Comparison of ENCODE assay signal across 7 mouse cellular contexts in genomic region chr7:80023621-80024435, GRCm38 (mm10). TPM values are rescaled to one million over a fixed set of nuclear protein-coding genes. Genes with fewer than 3 reads are reported as not detected.
DNase-seq lines count a peak whose midpoint lies in the region; ATAC-seq lines count a peak whose summit lies in the region.

No protein-coding gene starts in this region.

- H3K4me3 ChIP-seq in neural tube, embryonic 11.5 days (ENCODE audit: low read depth, low read length) = no peak overlapping the region
- H3K4me3 ChIP-seq in liver, embryonic 13.5 days (replicated peaks) = peak overlapping the region; percentile 75; the same call in 1 of the 2 replicates
- peak overlapping the region; percentile 87 for H3K4me3 ChIP-seq in neural tube, embryonic 13.5 days

- DNase-seq in neural tube, embryonic 11.5 days (ENCODE audit: low spot score) = peak; percentile 46
- DNase-seq in neural tube, embryonic 10.5 days (ENCODE audit: extremely low spot score, low spot score) = no peak
- peak; percentile 46 for DNase-seq in heart, postnatal 4 days
- DNase-seq in liver, embryonic 13.5 days = no peak
- no peak for DNase-seq in adrenal gland, postnatal 10 days

- WGBS in neural tube, embryonic 11.5 days = 72% methylated on average over 5 of the region's 5 CpGs
- WGBS in liver, embryonic 13.5 days (ENCODE audit: insufficient replicate concordance) = 58% methylated on average over 5 of the region's 5 CpGs
- 70% methylated on average over 5 of the region's 5 CpGs for WGBS in neural tube, embryonic 13.5 days

- H3K9me3 ChIP-seq in neural tube, embryonic 11.5 days (ENCODE audit: control insufficient read depth, low read length) = no peaks in the 10 kb centered on the region
- H3K9me3 ChIP-seq in liver, embryonic 13.5 days (replicated peaks) = no peaks in the 10 kb centered on the region
- H3K9me3 ChIP-seq in neural tube, embryonic 13.5 days = no peaks in the 10 kb centered on the region

- H3K9ac ChIP-seq in neural tube, embryonic 11.5 days (ENCODE audit: low read length) = no peak overlapping the region; the same call in 1 of the 2 replicates
- no peak overlapping the region for H3K9ac ChIP-seq in liver, embryonic 13.5 days
- H3K9ac ChIP-seq in neural tube, embryonic 13.5 days = no peak overlapping the region

- ATAC-seq in neural tube, embryonic 11.5 days (ENCODE audit: insufficient read depth, low FRiP score, low TSS enrichment) = 0 out of 2 replicates have a peak, but pooled peaks have one; percentile 10
- ATAC-seq in common myeloid progenitor, adult 5-6 weeks (replicated peaks; ENCODE audit: low read depth, poor library complexity, severe bottlenecking) = peak; percentile 27; the same call in 1 of the 2 replicates
- ATAC-seq in liver, embryonic 13.5 days (ENCODE audit: low read depth) = no peak
- 0 out of 2 replicates have a peak, but pooled peaks have one; percentile 2 for ATAC-seq in neural tube, embryonic 13.5 days (ENCODE audit: low read depth)

- H3K27ac ChIP-seq in neural tube, embryonic 11.5 days (ENCODE audit: low read depth, low read length) = peak overlapping the region; percentile 93
- H3K27ac ChIP-seq in liver, embryonic 13.5 days = peak overlapping the region; percentile 88; the same call in 1 of the 2 replicates
- H3K27ac ChIP-seq in neural tube, embryonic 13.5 days (replicated peaks) = peak overlapping the region; percentile 98

- no peaks in the 10 kb centered on the region for H3K27me3 ChIP-seq in neural tube, embryonic 11.5 days (ENCODE audit: control insufficient read depth, insufficient read depth, low read length)
- peaks cover 31% of the 10 kb centered on the region for H3K27me3 ChIP-seq in liver, embryonic 13.5 days
- H3K27me3 ChIP-seq in neural tube, embryonic 13.5 days = no peaks in the 10 kb centered on the region

- H3K36me3 ChIP-seq in neural tube, embryonic 11.5 days (ENCODE audit: control insufficient read depth, insufficient read depth, low read length) = no peaks in the 10 kb centered on the region
- no peaks in the 10 kb centered on the region for H3K36me3 ChIP-seq in liver, embryonic 13.5 days
- H3K36me3 ChIP-seq in neural tube, embryonic 13.5 days = no peaks in the 10 kb centered on the region

- no peak overlapping the region for H3K4me2 ChIP-seq in neural tube, embryonic 11.5 days (ENCODE audit: low read depth)
- H3K4me2 ChIP-seq in liver, embryonic 13.5 days = peak overlapping the region; percentile 96
- peak overlapping the region; percentile 96 for H3K4me2 ChIP-seq in neural tube, embryonic 13.5 days

- peaks cover 8% of the 10 kb centered on the region for H3K4me1 ChIP-seq in neural tube, embryonic 11.5 days (ENCODE audit: control insufficient read depth, insufficient read depth, low read length)
- H3K4me1 ChIP-seq in liver, embryonic 13.5 days (replicated peaks) = peaks cover 41% of the 10 kb centered on the region
- H3K4me1 ChIP-seq in neural tube, embryonic 13.5 days (replicated peaks) = peaks cover 34% of the 10 kb centered on the region

RNA-seq across cellular contexts. Expression of gene Zfp710, which starts 0.8 kb away (rescaled TPM):
- polyA plus RNA-seq in neural tube, embryonic 11.5 days (2014; fragmentation: Nextera tagmentation; extraction: Ambion mirVana) = 21.9 and 24.8 TPM in 2 replicates
- total RNA-seq in common myeloid progenitor, adult 5-6 weeks (2017) = 17.8 and 20.4 TPM in 2 replicates
- 10 to 100 TPM; 20.3 to 20.7 TPM for total RNA-seq in heart, postnatal 4 days (2021)
- 3.9 and 5.2 TPM in 2 replicates for polyA plus RNA-seq in liver, embryonic 13.5 days (2015; fragmentation: Nextera tagmentation; extraction: Ambion mirVana)
- 15.0 and 18.9 TPM in 2 replicates for polyA plus RNA-seq in neural tube, embryonic 13.5 days (2015; fragmentation: Nextera tagmentation; extraction: Ambion mirVana)
- total RNA-seq in adrenal gland, postnatal 10 days (2021) = 10 to 100 TPM; 18.7 to 26.9 TPM

Comparison
In these comparisons a context has a peak if more than half of its experiments do, and no peak if none do; other contexts are left out.
1. DNase-seq: peak in neural tube, embryonic 11.5 days (single experiment) and heart, postnatal 4 days (single experiment); none in neural tube, embryonic 10.5 days (single experiment), liver, embryonic 13.5 days (single experiment) and adrenal gland, postnatal 10 days (single experiment).
2. Peak in every context shown above with its lines, with median percentiles within 50 percentile points of each other: H3K27ac ChIP-seq.